Mouse (Mus musculus) lung, postnatal 36 days (tissue): ENCODE results near the gene Grk6.
A peak's percentile ranks its signal among the peaks of the same experiment; 100 is the strongest.

Experiments used
- DNase-seq: peaks from one replicate; pipeline ENCODE4 v3.0.0; 2022; ENCODE audit warnings: mixed read lengths

Grk6 gene

GRCm38 (mm10) chr13:55444937-55445315 lies at the start of gene Grk6:
Gene Grk6 (plus strand): TSS chr13:55445072.
- DNase-seq, result peak; percentile 100

- DNase-seq, result no peak
These were observed 46.8 kb upstream of the Grk6 start, which contains the start of gene Slc34a1 for GRCm38 (mm10) chr13:55398088-55398487. Gene Slc34a1 (plus strand): TSS chr13:55398187.

DNA sequence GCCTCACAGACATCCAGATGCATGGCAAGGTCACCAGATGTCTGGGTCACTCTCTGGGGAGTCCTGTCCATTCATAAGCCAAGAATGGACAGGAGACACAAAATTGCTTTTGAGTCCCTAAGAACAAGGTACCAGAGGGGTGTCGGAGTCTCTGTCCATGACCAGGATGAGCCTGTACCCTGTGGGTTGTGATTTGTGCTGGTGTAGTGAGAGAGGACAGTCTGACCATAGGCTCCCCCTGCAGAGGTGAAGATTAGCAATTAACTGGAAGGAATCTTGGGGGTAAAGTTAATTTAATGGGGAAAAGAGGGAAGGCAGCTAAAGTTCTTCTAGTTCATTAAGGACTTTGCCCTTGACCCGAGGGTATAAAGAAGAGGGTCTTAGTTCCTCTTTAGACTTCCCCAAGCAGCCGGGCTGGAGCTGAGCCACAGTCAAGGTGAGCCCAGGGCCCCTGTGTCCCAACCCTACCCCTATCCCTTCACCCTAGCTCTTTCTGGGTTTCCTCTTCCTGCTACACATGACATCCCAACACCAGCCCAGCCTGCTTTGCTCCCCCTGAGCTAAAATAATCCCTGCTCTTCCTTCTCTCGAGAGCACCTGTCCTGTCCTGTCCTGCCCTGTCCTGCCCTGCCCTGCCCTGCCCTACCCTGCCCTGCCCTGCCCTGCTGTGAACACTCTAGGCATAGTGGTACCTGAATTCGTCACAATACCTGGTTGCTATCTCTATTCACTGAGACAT lies 45.4 kb upstream of the Grk6 start:
- DNase-seq, result no peak

GRCm38 (mm10) chr13:55400039-55400346 lies 44.9 kb upstream of the Grk6 start:
- DNase-seq, result no peak

GRCm38 (mm10) chr13:55403266-55403665 lies 41.6 kb upstream of the Grk6 start:
- DNase-seq, result no peak

- no peak for DNase-seq
These were observed 40.7 kb upstream of the Grk6 start for GRCm38 (mm10) chr13:55403935-55404852.

GRCm38 (mm10) chr13:55404853-55405782 lies 39.8 kb upstream of the Grk6 start:
- DNase-seq, result peak; percentile 81

- no peak for DNase-seq
These were observed 39.0 kb upstream of the Grk6 start for GRCm38 (mm10) chr13:55405783-55406390.

- DNase-seq, result no peak
These were observed 37.5 kb upstream of the Grk6 start for GRCm38 (mm10) chr13:55407341-55407740.

DNA sequence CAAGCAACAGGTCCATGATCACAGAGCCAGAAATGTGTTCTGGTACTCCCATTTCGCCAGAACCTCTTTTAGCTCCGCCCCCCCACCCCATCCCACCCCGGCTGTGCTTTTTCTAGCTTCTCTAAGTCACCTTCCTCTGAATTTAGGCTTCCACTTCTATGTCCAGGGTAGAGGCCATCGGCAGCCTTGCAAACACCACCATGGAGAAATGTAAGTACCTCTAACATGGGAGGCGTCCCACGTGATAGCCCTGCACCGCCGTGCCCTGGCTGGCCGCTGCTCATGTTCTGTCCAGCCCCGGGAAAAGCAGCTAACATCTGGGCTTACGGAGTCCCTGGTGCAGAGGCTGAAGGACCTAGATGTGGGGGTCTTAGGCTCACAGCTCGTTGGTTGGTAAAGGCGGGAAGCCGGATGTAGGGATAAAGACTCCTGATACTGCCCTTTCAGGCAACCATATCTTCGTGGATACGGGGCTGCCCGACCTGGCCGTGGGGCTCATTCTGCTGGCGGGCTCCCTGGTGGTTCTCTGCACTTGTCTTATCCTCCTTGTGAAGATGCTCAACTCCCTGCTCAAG lies 36.2 kb upstream of the Grk6 start:
- DNase-seq, result no peak

DNA sequence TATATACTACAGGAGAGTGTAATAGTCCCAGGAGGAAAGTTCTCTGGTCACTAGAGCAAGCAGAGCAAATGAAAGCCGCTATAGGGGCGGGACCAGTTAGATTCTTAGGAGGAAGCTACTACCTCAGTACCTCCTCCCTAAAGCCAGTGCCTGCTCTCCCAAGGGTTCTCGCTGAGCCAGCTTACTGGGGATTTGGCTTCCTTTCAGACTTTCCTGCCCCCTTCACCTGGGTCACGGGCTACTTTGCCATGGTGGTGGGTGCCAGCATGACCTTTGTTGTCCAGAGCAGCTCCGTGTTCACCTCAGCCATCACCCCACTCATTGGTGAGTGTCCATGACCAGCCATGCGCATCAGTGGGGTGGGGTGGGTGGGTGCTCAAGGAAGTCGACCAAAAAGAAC lies 33.0 kb upstream of the Grk6 start:
- no peak for DNase-seq

DNA sequence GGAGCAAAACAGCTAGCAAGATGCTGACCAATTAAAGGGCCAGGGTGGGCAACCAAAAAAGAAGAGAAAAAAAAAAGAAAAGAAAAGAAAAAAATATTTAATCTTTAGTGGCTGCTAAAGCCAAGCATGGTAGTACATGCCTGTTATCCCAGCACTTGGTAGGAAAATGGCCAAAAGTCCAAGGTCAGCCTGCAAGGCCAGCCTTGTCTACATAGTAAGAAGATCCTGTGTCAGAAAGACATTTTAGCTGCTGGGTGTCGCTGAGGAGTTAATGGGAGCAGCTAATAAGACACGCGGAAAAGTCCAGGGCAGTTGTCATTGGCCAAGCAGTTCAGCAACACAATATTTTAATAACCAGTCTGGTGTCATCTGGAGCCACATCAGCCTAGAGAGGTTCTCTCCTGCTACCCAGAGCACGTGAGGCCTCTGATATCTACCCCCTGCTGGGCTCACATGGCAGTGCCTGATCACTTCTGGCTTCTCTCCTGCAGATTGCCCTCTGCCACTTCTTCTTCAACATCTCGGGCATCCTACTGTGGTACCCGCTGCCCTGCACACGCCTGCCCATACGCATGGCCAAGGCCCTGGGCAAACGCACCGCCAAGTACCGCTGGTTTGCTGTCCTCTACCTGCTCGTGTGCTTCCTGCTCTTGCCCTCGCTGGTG lies 32.1 kb upstream of the Grk6 start:
- no peak for DNase-seq

- no peak for DNase-seq
These were observed 31.5 kb upstream of the Grk6 start for GRCm38 (mm10) chr13:55413333-55413732.

DNA sequence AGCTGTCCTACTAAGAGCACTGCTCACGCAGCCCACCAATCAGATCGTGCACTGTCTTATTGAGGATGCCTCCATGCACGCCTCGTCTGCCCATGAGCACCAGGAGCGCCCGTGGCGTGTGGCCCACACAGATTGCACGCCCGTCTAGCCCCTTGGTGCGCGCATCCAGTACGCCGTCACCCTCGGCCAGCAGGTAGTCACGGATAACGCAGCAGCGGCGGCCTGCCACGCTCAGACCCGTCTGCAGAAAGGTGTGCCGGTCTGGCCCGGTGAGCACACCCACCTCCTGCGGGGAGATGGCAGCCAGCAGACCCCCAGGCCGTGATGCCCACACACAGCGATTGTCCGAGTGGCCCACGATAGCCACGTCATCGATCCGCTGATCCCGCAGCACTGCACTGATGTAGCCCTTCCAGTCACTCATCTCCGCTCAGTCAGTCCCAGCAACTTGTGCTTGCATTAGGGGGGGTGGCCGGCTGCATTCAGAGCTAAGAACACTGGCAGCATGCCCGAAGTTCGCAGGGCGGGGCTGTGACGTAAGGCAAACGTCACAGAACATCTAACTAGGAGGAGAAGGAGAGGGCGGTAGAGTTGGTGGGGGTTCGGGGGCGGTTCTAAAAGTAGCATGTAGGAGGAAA lies 30.0 kb upstream of the Grk6 start, which contains the start of gene Pfn3:
TSS of gene Pfn3 (minus strand) at position 490 of the 638 bp plus-strand sequence.
- peak; percentile 59 for DNase-seq

GRCm38 (mm10) chr13:55418004-55418403 lies 26.9 kb upstream of the Grk6 start:
- DNase-seq, result peak; percentile 93

GRCm38 (mm10) chr13:55419142-55419541 lies 25.7 kb upstream of the Grk6 start:
- no peak for DNase-seq

- DNase-seq, result no peak
These were observed 24.6 kb upstream of the Grk6 start for GRCm38 (mm10) chr13:55420018-55420932.

DNA sequence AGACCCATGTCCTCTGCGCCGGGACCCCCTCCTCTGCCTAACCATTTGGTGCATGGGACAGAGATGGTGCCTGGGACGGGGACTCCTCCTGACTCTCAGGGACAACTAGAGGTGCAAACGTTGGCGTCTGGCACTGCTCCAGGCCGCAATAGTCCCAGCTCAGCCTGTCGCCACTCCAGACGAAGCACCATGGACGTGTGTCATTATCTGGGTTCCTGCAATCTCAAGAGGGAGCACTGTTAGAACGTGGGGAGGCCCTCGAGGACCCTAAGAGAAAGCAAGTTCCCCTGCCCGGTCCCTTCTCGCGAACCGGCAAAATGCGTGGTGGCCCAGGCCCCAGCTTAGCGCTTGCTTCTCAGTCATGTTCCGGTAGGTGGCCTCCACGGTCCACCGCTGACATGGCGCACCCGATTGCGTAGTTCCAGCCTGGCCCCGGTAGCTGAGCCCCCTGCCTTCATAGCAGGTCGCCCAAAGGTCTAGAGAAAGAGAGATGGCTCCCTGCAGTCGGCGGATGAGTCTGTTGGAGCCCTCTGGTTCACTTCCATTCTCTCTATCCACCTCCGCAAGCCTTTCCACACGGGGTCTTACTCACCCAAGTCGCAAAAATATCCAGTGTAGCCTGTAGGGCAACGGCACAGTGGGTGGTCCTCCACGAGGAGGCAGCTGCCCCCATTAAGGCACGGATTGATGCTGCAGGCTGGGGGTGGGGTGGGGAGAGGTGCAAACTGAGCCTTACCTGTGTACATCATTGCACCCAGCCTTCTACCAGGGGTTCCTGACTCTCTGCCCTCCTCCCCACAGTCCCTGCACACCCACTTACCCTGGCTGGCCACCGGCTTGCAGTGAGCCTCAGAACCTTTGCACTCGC lies 23.7 kb upstream of the Grk6 start:
- peak; percentile 78 for DNase-seq

DNA sequence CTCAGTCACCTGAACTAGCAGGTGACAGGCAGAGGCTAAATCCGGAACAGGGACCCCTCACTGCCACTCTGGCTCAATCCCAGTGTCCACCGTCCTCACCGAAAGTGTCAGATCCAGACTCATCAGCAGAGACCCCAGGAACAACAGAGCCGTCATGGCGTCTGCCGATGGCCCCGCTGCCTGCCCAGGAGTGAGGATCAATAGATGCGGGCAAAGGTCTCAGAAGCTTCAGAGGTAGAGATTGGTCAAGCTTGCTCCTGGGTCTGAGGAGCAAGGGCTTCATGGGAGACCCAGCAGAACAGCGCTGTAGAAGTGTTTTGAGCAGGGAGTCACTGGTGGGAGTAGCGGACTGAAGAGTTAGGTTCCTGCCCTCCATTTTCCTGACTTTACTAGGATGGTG lies 18.3 kb upstream of the Grk6 start, which contains the start of gene F12:
TSS of gene F12 (minus strand) at position 181 of the 400 bp plus-strand sequence.
- DNase-seq, result no peak
